Mouse (Mus musculus) adrenal gland, postnatal 14 days (tissue): ENCODE measurements around the gene Npcd. TPM values are rescaled to one million over a fixed set of nuclear protein-coding genes. Genes with fewer than 3 reads are reported as not detected.

Source experiments
- DNase-seq: peaks from one replicate; pipeline ENCODE4 v3.0.0; 2021; ENCODE audit warnings: mixed read lengths
- total RNA-seq: library from RNA; stranded (reverse); gene quantifications from 2 replicates; pipeline ENCODE4 v1.2.3, GENCODE M21; 2021

Gene Npcd
- total RNA-seq, 1 experiment from 2014 or later, result 0.96 TPM

GRCm38 (mm10) chr15:79803533-79804351, 30.3 kb downstream of the Npcd start:
- DNase-seq, result peak; percentile 50

GRCm38 (mm10) chr15:79802304-79802703, 31.7 kb downstream of the Npcd start:
- DNase-seq, result no peak

- DNase-seq, result no peak
Measured at GRCm38 (mm10) chr15:79801646-79802045, 32.4 kb downstream of the Npcd start.

- no peak for DNase-seq
Measured at GRCm38 (mm10) chr15:79800701-79801100, 33.3 kb downstream of the Npcd start.

GRCm38 (mm10) chr15:79798591-79798990, 35.4 kb downstream of the Npcd start:
- no peak for DNase-seq

GRCm38 (mm10) chr15:79797680-79798079, 36.4 kb downstream of the Npcd start:
- DNase-seq, result no peak

GRCm38 (mm10) chr15:79797096-79797495, 36.9 kb downstream of the Npcd start:
- no peak for DNase-seq

- no peak for DNase-seq
Measured at GRCm38 (mm10) chr15:79796256-79796655, 37.8 kb downstream of the Npcd start.

- DNase-seq, result peak; percentile 30
Measured at GRCm38 (mm10) chr15:79794173-79794572, 39.9 kb downstream of the Npcd start.

GRCm38 (mm10) chr15:79793076-79793475, 41.0 kb downstream of the Npcd start:
- DNase-seq, result no peak

- peak; percentile 58 for DNase-seq
Measured at GRCm38 (mm10) chr15:79792455-79792854, 41.6 kb downstream of the Npcd start.

GRCm38 (mm10) chr15:79791502-79791901, 42.5 kb downstream of the Npcd start:
- DNase-seq, result peak; percentile 85

GRCm38 (mm10) chr15:79790905-79791304, 43.1 kb downstream of the Npcd start:
- no peak for DNase-seq

- no peak for DNase-seq
Measured at GRCm38 (mm10) chr15:79790111-79790510, 43.9 kb downstream of the Npcd start.

GRCm38 (mm10) chr15:79787815-79788214, 46.2 kb downstream of the Npcd start:
- DNase-seq, result no peak

GRCm38 (mm10) chr15:79785056-79785455, 49.0 kb downstream of the Npcd start:
- DNase-seq, result peak; percentile 55

- DNase-seq, result no peak
Measured at GRCm38 (mm10) chr15:79777749-79778148, 56.3 kb downstream of the Npcd start, which contains the start of gene Dnal4. Gene Dnal4, minus strand, starts transcription at chr15:79777849.

GRCm38 (mm10) chr15:79775662-79776061, 58.4 kb downstream of the Npcd start:
- DNase-seq, result no peak

- peak; percentile 97 for DNase-seq
Measured at GRCm38 (mm10) chr15:79774117-79775027, 59.7 kb downstream of the Npcd start.

GRCm38 (mm10) chr15:79770629-79771240, 63.3 kb downstream of the Npcd start:
- no peak for DNase-seq

GRCm38 (mm10) chr15:79768302-79768701, 65.7 kb downstream of the Npcd start:
- no peak for DNase-seq

- DNase-seq, result no peak
Measured at GRCm38 (mm10) chr15:79767327-79767961, 66.6 kb downstream of the Npcd start.
